Mouse (Mus musculus): Measurements from ENCODE around the gene Gm14326.
"Not testable (repeated sequence)": the region's sequence is repeated elsewhere in the genome, so short reads cannot be mapped to it uniquely, and the experiment has no call there.

DNA sequence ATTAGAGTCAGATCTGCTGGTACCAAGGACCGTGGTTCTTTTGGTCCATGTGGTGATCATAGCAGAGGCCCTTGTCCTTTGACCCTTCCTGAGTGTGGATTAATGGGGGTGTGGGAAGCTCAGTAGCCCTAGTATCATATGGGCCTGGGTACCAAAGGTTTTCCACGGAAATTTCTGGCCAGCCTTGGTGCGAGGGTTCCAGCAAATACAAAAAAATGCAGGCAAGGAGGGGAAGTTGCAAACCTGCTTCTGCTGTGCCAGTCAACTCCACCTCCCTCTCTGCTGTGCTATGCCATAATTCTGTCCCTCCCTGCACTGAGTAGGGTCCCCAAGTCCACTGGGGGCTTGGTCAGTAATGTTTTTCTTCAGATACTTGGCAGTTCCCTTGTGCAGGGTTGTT lies 58.9 kb downstream of the Gm14326 start:
- TF ChIP-seq HCFC1 (IDR thresholded peaks at IDR 0.05; ENCODE audit: borderline replicate concordance, insufficient read depth, low read length); ZNF384 (IDR thresholded peaks at IDR 0.05; ENCODE audit: low read depth, low read length); CHD2 (IDR thresholded peaks at IDR 0.05; ENCODE audit: low read depth, low read length): not testable (repeated sequence)

All from ES-E14 (cell line).